Mouse (Mus musculus) gastrocnemius, postnatal 10 days (tissue): Measurements from ENCODE around the gene Gdf1. TPM values are rescaled to one million over a fixed set of nuclear protein-coding genes. Genes with fewer than 3 reads are reported as not detected.

ENCODE experiments used
- DNase-seq: peaks from one replicate; pipeline ENCODE4 v3.0.0; 2021; ENCODE audit warnings: mixed read lengths
- long read RNA-seq, 2 experiments: library from polyadenylated mRNA; stranded (forward); transcript quantifications; one replicate each; pipeline ENCODE4 v2.0.0; 2021
- total RNA-seq, 2 experiments: library from RNA; stranded (reverse); gene quantifications; 2 replicates each; pipeline ENCODE4 v1.2.3; 2021

The Gdf1 gene
- total RNA-seq: 1 to 10 TPM; 3.9 to 5.3 TPM
- long read RNA-seq, experiment 1, partial matches to known transcripts: 0 of 2 reads
- long read RNA-seq, experiment 1, other reads (novel, unspliced or antisense): 0 of 2 reads
- long read RNA-seq, experiment 2, partial matches to known transcripts: 0 of 3 reads
- long read RNA-seq, experiment 2, other reads (novel, unspliced or antisense): 0 of 3 reads

GRCm38 (mm10) chr8:70329124-70329834 is at the start of gene Gdf1:
TSS of gene Gdf1 (plus strand) at chr8:70329817.
- DNase-seq: no peak

GRCm38 (mm10) chr8:70281001-70281400 is 48.6 kb upstream of the Gdf1 start:
- DNase-seq: no peak

GRCm38 (mm10) chr8:70282603-70283135 is 46.9 kb upstream of the Gdf1 start, which contains the start of gene Homer3:
TSS of gene Homer3 (plus strand) at chr8:70282827.
- DNase-seq: peak; percentile 92

GRCm38 (mm10) chr8:70283136-70284077 is 46.2 kb upstream of the Gdf1 start:
- no peak for DNase-seq

- DNase-seq: no peak
Observed at GRCm38 (mm10) chr8:70284421-70284820, 45.2 kb upstream of the Gdf1 start.

- no peak for DNase-seq
Observed at GRCm38 (mm10) chr8:70285304-70285703, 44.3 kb upstream of the Gdf1 start.

- DNase-seq: no peak
Observed at GRCm38 (mm10) chr8:70286737-70287136, 42.9 kb upstream of the Gdf1 start.

GRCm38 (mm10) chr8:70293988-70294405 is 35.6 kb upstream of the Gdf1 start:
- no peak for DNase-seq

- DNase-seq: no peak
Observed at GRCm38 (mm10) chr8:70300881-70301280, 28.7 kb upstream of the Gdf1 start.

GRCm38 (mm10) chr8:70302358-70302890 is 27.2 kb upstream of the Gdf1 start, which contains the start of the genes Ddx49 and Cope:
TSS of gene Ddx49 (minus strand) at chr8:70302489.
TSS of gene Cope (plus strand) at chr8:70302518.
- DNase-seq: peak; percentile 91

GRCm38 (mm10) chr8:70302901-70303300 is 26.7 kb upstream of the Gdf1 start:
- no peak for DNase-seq

GRCm38 (mm10) chr8:70309311-70309710 is 20.3 kb upstream of the Gdf1 start:
- DNase-seq: peak; percentile 52

- DNase-seq: peak; percentile 77
Observed at GRCm38 (mm10) chr8:70313399-70313798, 16.2 kb upstream of the Gdf1 start.

- DNase-seq: peak; percentile 76
Observed at GRCm38 (mm10) chr8:70315624-70316510, 13.8 kb upstream of the Gdf1 start, which contains the start of gene Cers1. TSS of gene Cers1 (plus strand) at chr8:70315775.

GRCm38 (mm10) chr8:70316511-70317504 is 12.8 kb upstream of the Gdf1 start:
- peak; percentile 40 for DNase-seq

- DNase-seq: no peak
Observed at GRCm38 (mm10) chr8:70317872-70318271, 11.7 kb upstream of the Gdf1 start.

- no peak for DNase-seq
Observed at GRCm38 (mm10) chr8:70323716-70324115, 5.9 kb upstream of the Gdf1 start.

GRCm38 (mm10) chr8:70327512-70327911 is 2.1 kb upstream of the Gdf1 start:
- DNase-seq: no peak
